Mouse (Mus musculus) E14TG2a.4 (cell line): ENCODE measurements around the gene Dlx5.

Experiments
- CTCF ChIP-seq: conservative IDR thresholded peaks from 2 replicates; pipeline ENCODE4 v1.5.1; 2014; ENCODE audit warnings: low read length
- POU5F1 ChIP-seq: IDR thresholded peaks from 2 replicates; pipeline ENCODE4 v1.6.1; 2014; ENCODE audit warnings: low read length, borderline replicate concordance

- TF ChIP-seq CTCF (no peak), POU5F1 (no peak)
These were observed 1.3 kb downstream of the Dlx5 start for GRCm38 (mm10) chr6:6880361-6881114.
